Mouse (Mus musculus): ENCODE results near the gene Pitpna. TPM values are rescaled to one million over a fixed set of nuclear protein-coding genes. Genes with fewer than 3 reads are reported as not detected.

The Pitpna gene
- total and polyA plus RNA-seq, 2 experiments from 2014 or later, result 58.4 to 74.0 TPM

- under 1% methylated on average over 42 of the region's 45 CpGs for WGBS
- peak overlapping the region; percentile 36 for H3K9ac ChIP-seq (replicated peaks; ENCODE audit: low read depth, low read length)
- peak overlapping the region; percentile 98 for H3K27ac ChIP-seq (ENCODE audit: low read depth)
- peak overlapping the region; percentile 53 for H3K4me3 ChIP-seq (ENCODE audit: low read depth, low read length)
- H3K4me1 ChIP-seq (ENCODE audit: control insufficient read depth, insufficient read depth), result peaks cover 38% of the 10 kb centered on the region
- peaks cover 18% of the 10 kb centered on the region for H3K36me3 ChIP-seq (replicated peaks; ENCODE audit: control insufficient read depth, insufficient read depth, low read length)
- H3K27me3 ChIP-seq (ENCODE audit: control insufficient read depth, insufficient read depth, low read length), result no peaks in the 10 kb centered on the region
- DNase-seq (ENCODE audit: low spot score) (peak; percentile 89), ATAC-seq (ENCODE audit: insufficient read depth, low read depth) (peak; percentile 71)
- peak overlapping the region; percentile 81 for H3K4me2 ChIP-seq (ENCODE audit: low read depth, low read length)
- TF ChIP-seq EP300 (IDR thresholded peaks at IDR 0.05; ENCODE audit: low read depth) (peak; percentile 82; the same call in 1 of the 2 replicates), CTCF (IDR thresholded peaks at IDR 0.05; ENCODE audit: low read depth) (no peak)
- H3K9me3 ChIP-seq (replicated peaks; ENCODE audit: control insufficient read depth, low read length), result no peaks in the 10 kb centered on the region
These were observed 66.0 kb downstream of the Pitpna start for GRCm38 (mm10) chr11:75653781-75654470.

GRCm38 (mm10) chr11:75654471-75655390 lies 66.8 kb downstream of the Pitpna start:
- peak overlapping the region; percentile 85 for H3K4me3 ChIP-seq (ENCODE audit: low read depth, low read length)
- no peak for TF ChIP-seq EP300 (IDR thresholded peaks at IDR 0.05; ENCODE audit: low read depth)
- TF ChIP-seq CTCF (IDR thresholded peaks at IDR 0.05; ENCODE audit: low read depth), result no peak
- DNase-seq (ENCODE audit: low spot score) (peak; percentile 18), ATAC-seq (ENCODE audit: insufficient read depth, low read depth) (no peak)
- 38% methylated on average over 25 of the region's 25 CpGs for WGBS
- H3K27me3 ChIP-seq (ENCODE audit: control insufficient read depth, insufficient read depth, low read length), result no peaks in the 10 kb centered on the region
- peak overlapping the region; percentile 81 for H3K4me2 ChIP-seq (ENCODE audit: low read depth, low read length)
- H3K9me3 ChIP-seq (replicated peaks; ENCODE audit: control insufficient read depth, low read length), result no peaks in the 10 kb centered on the region
- H3K9ac ChIP-seq (replicated peaks; ENCODE audit: low read depth, low read length), result peak overlapping the region; percentile 92
- H3K4me1 ChIP-seq (ENCODE audit: control insufficient read depth, insufficient read depth), result peaks cover 30% of the 10 kb centered on the region
- H3K27ac ChIP-seq (ENCODE audit: low read depth), result peak overlapping the region; percentile 98
- H3K36me3 ChIP-seq (replicated peaks; ENCODE audit: control insufficient read depth, insufficient read depth, low read length), result peaks cover 26% of the 10 kb centered on the region

GRCm38 (mm10) chr11:75655621-75656545 lies 68.0 kb downstream of the Pitpna start:
- WGBS, result under 1% methylated on average over 69 of the region's 78 CpGs
- Histone ChIP-seq H3K4me3 (ENCODE audit: low read depth, low read length) (peak overlapping the region; percentile 85), H3K4me1 (ENCODE audit: control insufficient read depth, insufficient read depth) (peaks cover 25% of the 10 kb centered on the region), H3K9ac (replicated peaks; ENCODE audit: low read depth, low read length) (peak overlapping the region; percentile 92), H3K4me2 (ENCODE audit: low read depth, low read length) (peak overlapping the region; percentile 81), H3K9me3 (replicated peaks; ENCODE audit: control insufficient read depth, low read length) (no peaks in the 10 kb centered on the region), H3K27ac (ENCODE audit: low read depth) (peak overlapping the region; percentile 98), H3K36me3 (replicated peaks; ENCODE audit: control insufficient read depth, insufficient read depth, low read length) (peaks cover 38% of the 10 kb centered on the region), H3K27me3 (ENCODE audit: control insufficient read depth, insufficient read depth, low read length) (no peaks in the 10 kb centered on the region)
- ATAC-seq (ENCODE audit: insufficient read depth, low read depth) (peak; percentile 47), DNase-seq (ENCODE audit: low spot score) (peak; percentile 83)
- peak; percentile 41; the same call in 1 of the 2 replicates for TF ChIP-seq EP300 (IDR thresholded peaks at IDR 0.05; ENCODE audit: low read depth)
- TF ChIP-seq CTCF (IDR thresholded peaks at IDR 0.05; ENCODE audit: low read depth), result no peak

- ATAC-seq (ENCODE audit: insufficient read depth, low read depth) (no peak), DNase-seq (ENCODE audit: low spot score) (no peak)
- H3K4me2 ChIP-seq (ENCODE audit: low read depth, low read length), result peak overlapping the region; percentile 81
- peaks cover 48% of the 10 kb centered on the region for H3K36me3 ChIP-seq (replicated peaks; ENCODE audit: control insufficient read depth, insufficient read depth, low read length)
- WGBS, result 29% methylated on average over 19 of the region's 20 CpGs
- peaks cover 25% of the 10 kb centered on the region for H3K4me1 ChIP-seq (ENCODE audit: control insufficient read depth, insufficient read depth)
- peak overlapping the region; percentile 98 for H3K27ac ChIP-seq (ENCODE audit: low read depth)
- no peak for TF ChIP-seq EP300 (IDR thresholded peaks at IDR 0.05; ENCODE audit: low read depth)
- no peak for TF ChIP-seq CTCF (IDR thresholded peaks at IDR 0.05; ENCODE audit: low read depth)
- no peaks in the 10 kb centered on the region for H3K27me3 ChIP-seq (ENCODE audit: control insufficient read depth, insufficient read depth, low read length)
- H3K9me3 ChIP-seq (replicated peaks; ENCODE audit: control insufficient read depth, low read length), result no peaks in the 10 kb centered on the region
- peak overlapping the region; percentile 85 for H3K4me3 ChIP-seq (ENCODE audit: low read depth, low read length)
- H3K9ac ChIP-seq (replicated peaks; ENCODE audit: low read depth, low read length), result peak overlapping the region; percentile 92
These were observed 69.0 kb downstream of the Pitpna start for GRCm38 (mm10) chr11:75656621-75657590.

All from heart, postnatal 0 days (tissue).